Mouse (Mus musculus): ENCODE results near the gene Rhot1. TPM values are rescaled to one million over a fixed set of nuclear protein-coding genes. Genes with fewer than 3 reads are reported as not detected.

Gene Rhot1
- total RNA-seq (2021) = 10 to 100 TPM; 70.0 to 70.1 TPM
- long read RNA-seq, experiment 1, full-length matches to known transcripts = 118 of 150 reads
- long read RNA-seq, experiment 1, partial matches to known transcripts = 2 of 150 reads
- long read RNA-seq, experiment 1, other reads (novel, unspliced or antisense) = 30 of 150 reads
- long read RNA-seq, experiment 2, full-length matches to known transcripts = 92 of 118 reads
- long read RNA-seq, experiment 2, partial matches to known transcripts = 5 of 118 reads
- long read RNA-seq, experiment 2, other reads (novel, unspliced or antisense) = 21 of 118 reads

- Histone ChIP-seq H3K27ac (peak within 1 kb of the TSS; percentile 92), H3K4me3 (peak within 1 kb of the TSS; percentile 88)
- peak; percentile 96 to 98 for DNase-seq (ENCODE audit: extremely low spot score in 1 of 2, low spot score in 2 of 2)
- intact Hi-C loops (cut with DNase I) = loop anchor here (2.0 to 5.0 kb wide), 2 partner anchors 26 to 167 kb away; partner anchors contain the start of gene Rnf135
- peak; percentile 99 for TF ChIP-seq CTCF (IDR thresholded peaks at IDR 0.05)
Measured at GRCm38 (mm10) chr11:80208860-80209800, at the start of gene Rhot1. Gene Rhot1 (plus strand): TSS chr11:80209019.

- no peak overlapping the region for H3K27ac ChIP-seq
- H3K4me3 ChIP-seq = no peak overlapping the region
- DNase-seq (ENCODE audit: extremely low spot score in 1 of 2, low spot score in 2 of 2) = no peak
- intact Hi-C loops (cut with DNase I) = no loop called here
- no peak for TF ChIP-seq CTCF (IDR thresholded peaks at IDR 0.05)
Measured at GRCm38 (mm10) chr11:80161041-80161440, 47.8 kb upstream of the Rhot1 start.

GRCm38 (mm10) chr11:80163362-80164116, 45.3 kb upstream of the Rhot1 start:
- DNase-seq (ENCODE audit: extremely low spot score in 1 of 2, low spot score in 2 of 2) = no peak
- Histone ChIP-seq H3K27ac (0 out of 2 replicates have a peak overlapping the region, but pooled peaks have one; percentile 28), H3K4me3 (no peak overlapping the region)
- intact Hi-C loops (cut with DNase I) = no loop called here
- no peak for TF ChIP-seq CTCF (IDR thresholded peaks at IDR 0.05)

- intact Hi-C loops (cut with DNase I) = no loop called here
- no peak for DNase-seq (ENCODE audit: extremely low spot score in 1 of 2, low spot score in 2 of 2)
- TF ChIP-seq CTCF (IDR thresholded peaks at IDR 0.05) = no peak
- Histone ChIP-seq H3K4me3 (no peak overlapping the region), H3K27ac (no peak overlapping the region)
Measured at GRCm38 (mm10) chr11:80164224-80164623, 44.6 kb upstream of the Rhot1 start.

GRCm38 (mm10) chr11:80168121-80168520, 40.7 kb upstream of the Rhot1 start:
- TF ChIP-seq CTCF (IDR thresholded peaks at IDR 0.05) = no peak
- H3K27ac ChIP-seq = no peak overlapping the region
- no peak overlapping the region for H3K4me3 ChIP-seq
- intact Hi-C loops (cut with DNase I) = no loop called here
- DNase-seq (ENCODE audit: extremely low spot score in 1 of 2, low spot score in 2 of 2) = no peak

- TF ChIP-seq CTCF (IDR thresholded peaks at IDR 0.05) = no peak
- Histone ChIP-seq H3K4me3 (no peak overlapping the region), H3K27ac (no peak overlapping the region)
- intact Hi-C loops (cut with DNase I) = no loop called here
- DNase-seq (ENCODE audit: extremely low spot score in 1 of 2, low spot score in 2 of 2) = no peak
Measured at GRCm38 (mm10) chr11:80168611-80169249, 40.1 kb upstream of the Rhot1 start.

- no peak for TF ChIP-seq CTCF (IDR thresholded peaks at IDR 0.05)
- no peak overlapping the region for H3K4me3 ChIP-seq
- intact Hi-C loops (cut with DNase I) = no loop called here
- H3K27ac ChIP-seq = no peak overlapping the region
- DNase-seq (ENCODE audit: extremely low spot score in 1 of 2, low spot score in 2 of 2) = no peak
Measured at GRCm38 (mm10) chr11:80169629-80170028, 39.2 kb upstream of the Rhot1 start.

- intact Hi-C loops (cut with DNase I) = no loop called here
- no peak for TF ChIP-seq CTCF (IDR thresholded peaks at IDR 0.05)
- Histone ChIP-seq H3K4me3 (no peak overlapping the region), H3K27ac (no peak overlapping the region)
- DNase-seq (ENCODE audit: extremely low spot score in 1 of 2, low spot score in 2 of 2) = no peak
Measured at GRCm38 (mm10) chr11:80170351-80170750, 38.5 kb upstream of the Rhot1 start.

- H3K4me3 ChIP-seq = no peak overlapping the region
- no peak for DNase-seq (ENCODE audit: extremely low spot score in 1 of 2, low spot score in 2 of 2)
- H3K27ac ChIP-seq = no peak overlapping the region
- TF ChIP-seq CTCF (IDR thresholded peaks at IDR 0.05) = no peak
- intact Hi-C loops (cut with DNase I) = no loop called here
Measured at GRCm38 (mm10) chr11:80171884-80172283, 36.9 kb upstream of the Rhot1 start.

- DNase-seq (ENCODE audit: extremely low spot score in 1 of 2, low spot score in 2 of 2) = no peak
- no peak overlapping the region for H3K4me3 ChIP-seq
- H3K27ac ChIP-seq = no peak overlapping the region
- intact Hi-C loops (cut with DNase I) = no loop called here
- no peak for TF ChIP-seq CTCF (IDR thresholded peaks at IDR 0.05)
Measured at GRCm38 (mm10) chr11:80173963-80174670, 34.7 kb upstream of the Rhot1 start.

Measured in left cerebral cortex, adult 2 months (tissue).